9 mouse cellular contexts compared by ENCODE assay signal in genomic region chr2:69206523-69206922, GRCm38 (mm10). TPM values are rescaled to one million over a fixed set of nuclear protein-coding genes. Genes with fewer than 3 reads are reported as not detected.
DNase-seq lines count a peak whose midpoint lies in the region; ATAC-seq and TF ChIP-seq lines count a peak whose summit lies in the region.
"Had no signal": no experiment of that assay in that cellular context is flagged by ENCODE, and none has a peak within 500 bp of the region (broad histone marks: within the 10 kb centered on the region; RNA-seq: fewer than 3 reads in every experiment).

No protein-coding gene starts in this region.

- peak overlapping the region; percentile 38; the same call in 1 of the 2 replicates for H3K9ac ChIP-seq in heart, embryonic 16.5 days (ENCODE audit: low read length)
- H3K9ac ChIP-seq in liver, embryonic 16.5 days (ENCODE audit: low read depth, low read length) = no peak overlapping the region

- no peaks in the 10 kb centered on the region for H3K9me3 ChIP-seq in heart, embryonic 16.5 days (replicated peaks; ENCODE audit: control insufficient read depth, low read length)
- no peaks in the 10 kb centered on the region for H3K9me3 ChIP-seq in liver, embryonic 16.5 days (replicated peaks; ENCODE audit: control insufficient read depth, low read length)

- ATAC-seq in heart, embryonic 16.5 days (replicated peaks; ENCODE audit: extremely low read depth, insufficient read depth, low FRiP score) = no peak
- ATAC-seq in liver, embryonic 16.5 days (ENCODE audit: low read depth) = peak; percentile 59

- intact Hi-C loops in left cerebral cortex, postnatal 36 days (cut with DNase I) = no loop called here

- H3K4me2 ChIP-seq in heart, embryonic 16.5 days (ENCODE audit: low read depth, low read length) = peak overlapping the region; percentile 55
- peak overlapping the region; percentile 56 for H3K4me2 ChIP-seq in liver, embryonic 16.5 days (ENCODE audit: low read depth, low read length)

- DNase-seq in kidney, adult 2 months = peak; percentile 5
- no peak for DNase-seq in kidney, adult 8-10 months
- peak; percentile 22 for DNase-seq in NIH3T3 (ENCODE audit: low read depth)
- no peak for DNase-seq in ovary, postnatal 10 days (ENCODE audit: low spot score)
- DNase-seq in left cerebral cortex, postnatal 36 days (ENCODE audit: low spot score in 2 of 2) = no peak
- no peak for DNase-seq in right cerebral cortex, adult 2 months (ENCODE audit: low spot score in 2 of 2)

- no peaks in the 10 kb centered on the region for H3K36me3 ChIP-seq in kidney, adult 2 months (ENCODE audit: control insufficient read depth, insufficient read depth, low read length)
- peaks cover 10% of the 10 kb centered on the region for H3K36me3 ChIP-seq in heart, embryonic 16.5 days (ENCODE audit: control insufficient read depth, insufficient read depth)
- H3K36me3 ChIP-seq in liver, embryonic 16.5 days (ENCODE audit: control insufficient read depth, insufficient read depth) = peaks cover 19% of the 10 kb centered on the region

- TF ChIP-seq CTCF in kidney, adult 2 months (conservative IDR thresholded peaks at IDR 0.05; ENCODE audit: insufficient read depth, insufficient read length, low read depth, low read length) = no peak

- H3K4me1 ChIP-seq in kidney, adult 2 months (ENCODE audit: control insufficient read depth, insufficient read depth, low read length) = peaks cover 3% of the 10 kb centered on the region; the same call in 1 of the 2 replicates
- H3K4me1 ChIP-seq in heart, embryonic 16.5 days (ENCODE audit: control insufficient read depth, insufficient read depth, low read length) = peaks cover 8% of the 10 kb centered on the region
- peaks cover 8% of the 10 kb centered on the region for H3K4me1 ChIP-seq in liver, embryonic 16.5 days (ENCODE audit: control insufficient read depth, low read depth, low read length)

- no peak overlapping the region for H3K27ac ChIP-seq in kidney, adult 2 months (ENCODE audit: insufficient read depth, low read depth, low read length)
- H3K27ac ChIP-seq in heart, embryonic 16.5 days (ENCODE audit: low read length) = no peak overlapping the region
- H3K27ac ChIP-seq in liver, embryonic 16.5 days (ENCODE audit: low read length) = peak overlapping the region; percentile 9; the same call in 1 of the 2 replicates

- 19% methylated on average over 7 of the region's 7 CpGs for WGBS in kidney, adult 2 months
- WGBS in heart, embryonic 16.5 days = 19% methylated on average over 7 of the region's 7 CpGs
- WGBS in liver, embryonic 16.5 days (ENCODE audit: insufficient replicate concordance) = 11% methylated on average over 7 of the region's 7 CpGs

- no peak for TF ChIP-seq POLR2A in kidney, adult 2 months (IDR thresholded peaks at IDR 0.05; ENCODE audit: low read depth, low read length)

- no peak overlapping the region for H3K4me3 ChIP-seq in kidney, adult 2 months (ENCODE audit: insufficient read depth, low read depth, low read length)
- peak overlapping the region; percentile 80 for H3K4me3 ChIP-seq in heart, embryonic 16.5 days (ENCODE audit: low read length)
- peak overlapping the region; percentile 91 for H3K4me3 ChIP-seq in liver, embryonic 16.5 days (ENCODE audit: low read depth, low read length)

- no peaks in the 10 kb centered on the region for H3K27me3 ChIP-seq in kidney, adult 2 months (replicated peaks; ENCODE audit: control insufficient read depth, insufficient read depth, low read length)
- H3K27me3 ChIP-seq in heart, embryonic 16.5 days (ENCODE audit: control insufficient read depth, insufficient read depth, low read length) = no peaks in the 10 kb centered on the region
- no peaks in the 10 kb centered on the region for H3K27me3 ChIP-seq in liver, embryonic 16.5 days (ENCODE audit: control insufficient read depth, insufficient read depth, low read depth, low read length)

RNA-seq across cellular contexts. Expression of gene Spc25, which starts 0.5 kb away (rescaled TPM):
- 7.3 and 9.3 TPM in 2 replicates for polyA plus RNA-seq in kidney, adult 2 months (2012; rRNA removed)
- polyA plus RNA-seq in heart, embryonic 16.5 days (2015; fragmentation: Nextera tagmentation; extraction: Ambion mirVana) = 138 and 158 TPM in 2 replicates
- 119 and 126 TPM in 2 replicates for polyA plus RNA-seq in liver, embryonic 16.5 days (2015; fragmentation: Nextera tagmentation; extraction: Ambion mirVana)
- total RNA-seq in left cerebral cortex, postnatal 36 days (2021) = 1 to 10 TPM in 1 of 2 experiments, under 1 TPM in 1; 0.86 to 1.4 TPM

RNA-seq across cellular contexts. Expression of gene G6pc2, which starts 4.3 kb away (rescaled TPM):
- 0.56 and 0.89 TPM in 2 replicates for polyA plus RNA-seq in kidney, adult 2 months (2012; rRNA removed)
- not detected in 2 replicates for polyA plus RNA-seq in heart, embryonic 16.5 days (2015; fragmentation: Nextera tagmentation; extraction: Ambion mirVana)
- not detected in 2 replicates for polyA plus RNA-seq in liver, embryonic 16.5 days (2015; fragmentation: Nextera tagmentation; extraction: Ambion mirVana)
- total RNA-seq in left cerebral cortex, postnatal 36 days (2021) = not detected
- polyA plus RNA-seq: large intestine, adult 2 months had no signal

Comparison
In these comparisons a context has a peak if more than half of its experiments do, and no peak if none do; other contexts are left out.
1. DNase-seq: peak in kidney, adult 2 months (single experiment) and NIH3T3 (single experiment); none in kidney, adult 8-10 months (0 of 2), ovary, postnatal 10 days (single experiment), left cerebral cortex, postnatal 36 days (0 of 2) and right cerebral cortex, adult 2 months (0 of 2).
2. RNA of gene Spc25, which starts 0.5 kb away (polyA plus RNA-seq): 138 to 158 TPM in heart, embryonic 16.5 days and 119 to 126 TPM in liver, embryonic 16.5 days; 7.3 to 9.3 TPM in kidney, adult 2 months; every median in the first group is over 10 times any median in the second.